ENCODE assay signal across 7 mouse cellular contexts in the genomic region with DNA sequence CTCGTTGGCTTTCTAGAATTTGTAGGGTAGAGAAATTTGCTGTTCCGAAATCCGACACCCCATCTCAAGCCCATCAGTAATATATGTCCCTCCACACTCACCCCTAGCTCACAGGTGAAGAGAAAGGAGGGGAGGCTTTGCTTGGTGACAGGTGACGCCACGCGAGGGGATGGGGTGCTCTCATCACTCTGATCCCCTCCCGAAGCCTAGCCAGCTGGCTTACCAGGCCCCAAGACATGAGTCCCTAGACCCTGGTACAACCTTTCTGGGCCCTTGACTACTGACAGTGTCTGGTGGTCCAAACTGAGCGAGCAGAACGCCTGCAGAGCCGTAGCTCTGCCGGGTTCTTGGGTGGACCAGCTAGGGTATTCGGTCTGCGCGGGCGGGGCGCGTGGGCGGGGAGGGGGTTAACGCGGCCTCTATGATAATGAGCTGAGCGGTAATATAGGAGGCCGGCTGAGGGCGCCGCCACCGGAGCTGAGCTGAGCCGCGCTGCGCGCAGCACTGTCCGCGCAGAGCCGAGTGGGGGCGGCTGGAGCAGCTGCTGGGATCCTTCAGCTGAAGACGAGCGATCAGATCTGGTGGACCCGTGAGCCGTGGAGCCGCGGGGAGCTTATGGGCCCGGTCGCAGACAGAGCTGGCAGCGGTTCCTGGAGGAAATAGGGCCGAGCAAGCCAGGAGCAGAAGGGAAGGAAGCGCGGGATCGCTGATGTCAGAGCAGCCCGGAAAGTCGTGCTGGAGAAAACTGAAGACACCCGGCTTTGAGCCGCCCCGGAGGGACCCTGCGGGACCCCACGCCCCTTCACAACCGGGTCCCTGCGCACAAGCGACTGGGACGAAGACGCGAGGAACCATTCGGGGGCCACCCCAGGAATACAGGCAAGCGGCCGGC. TPM values are rescaled to one million over a fixed set of nuclear protein-coding genes. Genes with fewer than 3 reads are reported as not detected.
DNase-seq lines count a peak whose midpoint lies in the region; ATAC-seq and TF ChIP-seq lines count a peak whose summit lies in the region.

No protein-coding gene starts in this region.

- H3K27me3 ChIP-seq in kidney, embryonic 14.5 days (ENCODE audit: control insufficient read depth, insufficient read depth, low read length) = 0 out of 2 replicates have a peak, but pooled peaks cover 2% of the 10 kb centered on the region
- 0 out of 2 replicates have a peak, but pooled peaks cover 8% of the 10 kb centered on the region for H3K27me3 ChIP-seq in limb, embryonic 14.5 days (ENCODE audit: control insufficient read depth, insufficient read depth, low read length)
- no peaks in the 10 kb centered on the region for H3K27me3 ChIP-seq in midbrain, embryonic 15.5 days (replicated peaks)

- H3K27ac ChIP-seq in embryonic fibroblast, embryonic 13.5 days (ENCODE audit: insufficient read depth, low read length) = peak overlapping the region; percentile 29; the same call in 1 of the 2 replicates
- peak overlapping the region; percentile 34; the same call in 1 of the 2 replicates for H3K27ac ChIP-seq in kidney, embryonic 14.5 days (ENCODE audit: low read depth, low read length)
- peak overlapping the region; percentile 55; the same call in 1 of the 2 replicates for H3K27ac ChIP-seq in limb, embryonic 14.5 days (replicated peaks; ENCODE audit: low read depth, low read length)
- H3K27ac ChIP-seq in midbrain, embryonic 15.5 days = peak overlapping the region; percentile 91

- under 1% methylated on average over 62 of the region's 62 CpGs for WGBS in kidney, embryonic 14.5 days
- 2% methylated on average over 55 of the region's 62 CpGs for WGBS in limb, embryonic 14.5 days
- WGBS in midbrain, embryonic 15.5 days = under 1% methylated on average over 62 of the region's 62 CpGs

- peak; percentile 60 for TF ChIP-seq POLR2A in embryonic fibroblast, embryonic 13.5 days (IDR thresholded peaks at IDR 0.05; ENCODE audit: low read depth, low read length)
- no peak for TF ChIP-seq POLR2A in limb, embryonic 14.5 days (IDR thresholded peaks at IDR 0.05; ENCODE audit: borderline replicate concordance, extremely low read depth, insufficient read depth, insufficient read length)

- DNase-seq in brain, embryonic 18.5 days (ENCODE audit: low read depth, low spot score) = peak; percentile 67
- DNase-seq in heart, adult 9 months (ENCODE audit: low spot score in 2 of 2) = peak; percentile 89 to 92
- peak; percentile 84 for DNase-seq in limb, embryonic 14.5 days (ENCODE audit: low spot score)
- peak; percentile 32 to 45 for DNase-seq in spleen, postnatal 36 days (ENCODE audit: low spot score in 2 of 2)

- ATAC-seq in kidney, embryonic 14.5 days (ENCODE audit: low FRiP score, low TSS enrichment) = peak; percentile 95
- peak; percentile 91 for ATAC-seq in limb, embryonic 14.5 days (ENCODE audit: low FRiP score, low read depth)
- ATAC-seq in midbrain, embryonic 15.5 days (replicated peaks) = peak; percentile 96

- H3K36me3 ChIP-seq in kidney, embryonic 14.5 days (ENCODE audit: control insufficient read depth, insufficient read depth, low read length) = no peaks in the 10 kb centered on the region
- H3K36me3 ChIP-seq in limb, embryonic 14.5 days (ENCODE audit: control insufficient read depth, insufficient read depth, low read length) = no peaks in the 10 kb centered on the region
- no peaks in the 10 kb centered on the region for H3K36me3 ChIP-seq in midbrain, embryonic 15.5 days (replicated peaks)

- no peaks in the 10 kb centered on the region for H3K9me3 ChIP-seq in kidney, embryonic 14.5 days (ENCODE audit: control insufficient read depth, low read length)
- H3K9me3 ChIP-seq in limb, embryonic 14.5 days (ENCODE audit: control insufficient read depth, low read length) = no peaks in the 10 kb centered on the region
- no peaks in the 10 kb centered on the region for H3K9me3 ChIP-seq in midbrain, embryonic 15.5 days

- peak overlapping the region; percentile 92 for H3K4me2 ChIP-seq in kidney, embryonic 14.5 days (replicated peaks; ENCODE audit: low read depth, low read length)
- peak overlapping the region; percentile 98 for H3K4me2 ChIP-seq in limb, embryonic 14.5 days (replicated peaks; ENCODE audit: low read depth, low read length, severe bottlenecking)
- peak overlapping the region; percentile 62 for H3K4me2 ChIP-seq in midbrain, embryonic 15.5 days

- peak overlapping the region; percentile 71 for H3K4me3 ChIP-seq in embryonic fibroblast, embryonic 13.5 days (ENCODE audit: insufficient read depth, low read length)
- peak overlapping the region; percentile 72 for H3K4me3 ChIP-seq in kidney, embryonic 14.5 days (ENCODE audit: low read length)
- peak overlapping the region; percentile 71 for H3K4me3 ChIP-seq in limb, embryonic 14.5 days (replicated peaks; ENCODE audit: low read length)
- peak overlapping the region; percentile 84 for H3K4me3 ChIP-seq in midbrain, embryonic 15.5 days

- TF ChIP-seq CTCF in embryonic fibroblast, embryonic 13.5 days (IDR thresholded peaks at IDR 0.05; ENCODE audit: borderline replicate concordance, insufficient read depth, low read length) = no peak

- H3K9ac ChIP-seq in kidney, embryonic 14.5 days (ENCODE audit: low read depth, low read length) = peak overlapping the region; percentile 77
- peak overlapping the region; percentile 70 for H3K9ac ChIP-seq in limb, embryonic 14.5 days (ENCODE audit: low read depth, low read length, severe bottlenecking)
- peak overlapping the region; percentile 76 for H3K9ac ChIP-seq in midbrain, embryonic 15.5 days

- H3K4me1 ChIP-seq in embryonic fibroblast, embryonic 13.5 days (ENCODE audit: control insufficient read depth, insufficient read depth, low read length) = 0 out of 2 replicates have a peak, but pooled peaks cover 2% of the 10 kb centered on the region
- peaks cover 22% of the 10 kb centered on the region for H3K4me1 ChIP-seq in kidney, embryonic 14.5 days (ENCODE audit: control insufficient read depth, insufficient read depth, low read length)
- H3K4me1 ChIP-seq in limb, embryonic 14.5 days (ENCODE audit: control insufficient read depth, insufficient read depth, low read length) = peaks cover 8% of the 10 kb centered on the region; the same call in 1 of the 2 replicates
- H3K4me1 ChIP-seq in midbrain, embryonic 15.5 days = peaks cover 43% of the 10 kb centered on the region

RNA-seq across cellular contexts. Expression of gene Plxna2, which starts 1.6 kb away (rescaled TPM):
- polyA plus RNA-seq in embryonic fibroblast, embryonic 13.5 days (2011; ENCODE audit: insufficient read length, low read depth, missing spikeins) = 6.8 and 12.9 TPM in 2 replicates
- 4.4 and 7.4 TPM in 2 replicates for polyA plus RNA-seq in kidney, embryonic 14.5 days (2014; fragmentation: Nextera tagmentation; extraction: Ambion mirVana)
- polyA plus RNA-seq in limb, embryonic 14.5 days (2012; rRNA removed) = 10.8 and 11.0 TPM in 2 replicates
- 10.2 and 11.9 TPM in 2 replicates for polyA plus RNA-seq in limb, embryonic 14.5 days (2014; fragmentation: Nextera tagmentation; extraction: Ambion mirVana)
- polyA plus RNA-seq in midbrain, embryonic 15.5 days (2015; fragmentation: Nextera tagmentation; extraction: Ambion mirVana) = 22.4 and 23.8 TPM in 2 replicates

Comparison
In these comparisons a context has a peak if more than half of its experiments do, and no peak if none do; other contexts are left out.
1. Peak in every context shown above with its lines: DNase-seq, ATAC-seq, H3K4me3 ChIP-seq and H3K27ac ChIP-seq.
2. DNase-seq: peak in every context shown above with its lines; median percentile 90 in heart, adult 9 months; 84 in limb, embryonic 14.5 days; 67 in brain, embryonic 18.5 days; 38 in spleen, postnatal 36 days.
3. H3K27ac ChIP-seq: peak in every context shown above with its lines; median percentile 91 in midbrain, embryonic 15.5 days; 55 in limb, embryonic 14.5 days; 34 in kidney, embryonic 14.5 days; 29 in embryonic fibroblast, embryonic 13.5 days.